Mouse (Mus musculus): Measurements from ENCODE around the gene Pgd.
A peak's percentile ranks its signal among the peaks of the same experiment; 100 is the strongest.
"Not testable (repeated sequence)": the region's sequence is repeated elsewhere in the genome, so short reads cannot be mapped to it uniquely, and the experiment has no call there.

Gene Pgd

GRCm38 (mm10) chr4:149166215-149166946, at the start of gene Pgd:
Gene Pgd, minus strand, starts transcription at chr4:149166771.
- peak; percentile 99 for DNase-seq (ENCODE audit: low spot score)

DNA sequence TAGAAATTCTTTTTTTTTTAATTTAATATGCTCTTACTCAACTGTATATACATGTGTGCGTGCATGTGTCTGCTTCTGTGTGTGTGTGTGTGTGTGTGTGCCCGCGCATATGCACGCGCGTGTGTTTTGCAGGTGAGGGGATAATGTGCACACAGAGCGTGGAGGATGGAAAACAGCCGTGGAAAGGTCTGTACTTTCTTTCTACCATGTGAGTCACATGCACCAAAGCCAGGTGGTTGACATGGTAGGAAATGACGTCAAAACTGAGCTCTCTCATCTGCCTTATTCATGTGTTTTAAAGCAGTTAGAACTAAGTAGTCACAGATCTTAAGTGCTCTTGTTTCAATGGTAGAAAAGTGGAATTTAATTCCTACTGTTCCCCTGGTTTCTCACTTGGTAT, 49.4 kb upstream of the Pgd start:
- DNase-seq (ENCODE audit: low spot score), result no peak

- no peak for DNase-seq (ENCODE audit: low spot score)
These were observed 48.8 kb upstream of the Pgd start for GRCm38 (mm10) chr4:149215397-149215796.

GRCm38 (mm10) chr4:149214468-149214867, 47.9 kb upstream of the Pgd start:
- not testable (repeated sequence) for DNase-seq (ENCODE audit: low spot score)

GRCm38 (mm10) chr4:149213466-149213865, 46.9 kb upstream of the Pgd start:
- no peak for DNase-seq (ENCODE audit: low spot score)

DNA sequence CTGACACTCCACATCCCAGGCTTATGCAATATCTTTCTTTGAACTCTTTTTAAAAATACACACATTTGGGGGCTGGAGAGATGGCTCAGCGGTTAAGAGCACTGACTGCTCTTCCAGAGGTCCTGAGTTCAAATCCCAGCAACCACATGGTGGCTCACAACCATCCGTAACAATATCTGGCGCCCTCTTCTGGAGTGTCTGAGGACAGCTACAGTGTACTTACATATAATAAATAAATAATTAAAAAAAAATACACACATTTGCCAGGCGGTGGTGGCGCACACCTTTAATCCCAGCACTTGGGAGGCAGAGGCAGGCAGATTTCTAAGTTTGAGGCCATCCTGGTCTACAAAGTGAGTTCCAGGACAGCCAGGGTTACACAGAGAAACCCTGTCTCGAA, 44.9 kb upstream of the Pgd start:
- not testable (repeated sequence) for DNase-seq (ENCODE audit: low spot score)

- DNase-seq (ENCODE audit: low spot score), result no peak
These were observed 35.9 kb upstream of the Pgd start for GRCm38 (mm10) chr4:149202467-149202866.

DNA sequence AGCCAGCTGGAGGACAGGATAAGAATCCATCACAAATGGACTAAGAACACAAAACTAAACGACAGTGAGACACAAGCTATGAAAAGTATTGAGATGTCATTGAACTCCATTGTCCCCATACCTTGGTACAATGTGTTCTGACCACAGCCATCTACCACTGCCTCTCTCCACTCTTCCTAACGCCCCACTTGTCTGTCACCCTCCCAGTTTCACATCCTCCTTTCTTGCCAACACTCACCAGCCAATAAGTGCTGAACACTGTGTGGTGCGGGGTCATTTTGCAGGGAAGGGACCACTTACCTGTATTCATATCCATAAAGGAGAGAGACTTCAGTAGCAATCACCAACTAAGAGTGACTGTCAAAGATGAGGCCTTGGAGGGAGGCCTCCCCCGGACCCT, 34.5 kb upstream of the Pgd start:
- no peak for DNase-seq (ENCODE audit: low spot score)

GRCm38 (mm10) chr4:149197180-149197579, 30.6 kb upstream of the Pgd start:
- DNase-seq (ENCODE audit: low spot score), result no peak

DNA sequence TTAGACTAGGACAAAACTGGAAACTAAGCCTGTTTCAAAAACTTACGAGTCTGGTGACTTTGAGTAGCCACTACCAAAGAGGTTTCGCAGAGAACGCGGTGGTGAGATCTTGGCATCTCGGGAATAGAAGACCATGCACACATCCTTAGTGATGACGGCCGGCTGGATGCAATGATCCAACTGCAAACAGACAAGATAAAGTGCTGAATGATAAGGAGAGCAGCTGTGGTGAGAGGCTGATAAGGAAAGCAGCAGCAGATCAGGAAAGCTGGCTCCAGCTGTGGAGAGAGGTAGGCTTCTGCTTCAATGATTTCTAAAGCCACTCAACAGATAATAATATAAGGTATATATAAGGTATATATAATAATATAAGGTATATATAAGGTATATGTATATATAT, 24.5 kb upstream of the Pgd start:
- no peak for DNase-seq (ENCODE audit: low spot score)

GRCm38 (mm10) chr4:149188563-149188962, 22.0 kb upstream of the Pgd start:
- no peak for DNase-seq (ENCODE audit: low spot score)

DNA sequence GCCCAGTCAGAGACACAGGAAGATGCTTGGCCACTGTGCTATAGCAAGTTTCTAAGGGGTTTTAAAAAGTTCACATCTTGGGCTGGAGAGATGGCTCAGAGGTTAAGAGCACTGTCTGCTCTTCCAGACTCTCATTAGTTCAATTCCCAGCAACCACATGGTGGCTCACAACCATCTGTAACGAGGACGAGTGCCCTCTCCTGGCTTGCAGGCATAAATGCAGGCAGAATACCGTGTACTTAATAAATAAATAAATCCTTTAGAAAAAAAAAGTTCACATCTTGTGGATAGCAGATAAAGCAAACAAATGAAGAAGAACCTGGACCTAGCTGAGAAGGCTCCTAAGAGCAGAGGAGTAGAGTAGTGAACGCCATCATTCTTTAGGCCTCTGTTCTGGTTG, 16.2 kb upstream of the Pgd start:
- DNase-seq (ENCODE audit: low spot score), result no peak

GRCm38 (mm10) chr4:149182192-149182591, 15.6 kb upstream of the Pgd start:
- no peak for DNase-seq (ENCODE audit: low spot score)

DNA sequence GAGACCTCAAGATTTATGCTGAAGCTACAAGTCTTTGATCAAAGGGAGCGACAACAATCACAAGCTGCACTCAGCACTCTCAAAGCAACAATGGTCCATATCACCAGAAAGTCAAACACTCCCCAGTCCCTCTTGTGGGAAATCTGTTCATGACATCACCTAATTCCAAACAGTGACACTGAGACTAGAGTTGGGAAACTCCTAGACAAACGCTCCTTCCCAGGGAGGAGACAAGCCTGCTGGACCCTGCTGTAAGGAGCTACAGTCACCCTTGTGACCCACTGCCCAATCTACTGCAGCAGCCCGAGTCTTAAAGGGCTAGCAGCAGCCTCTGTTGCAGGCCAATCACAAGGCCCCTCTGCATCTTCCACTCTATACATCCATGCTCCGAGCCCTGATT, 13.0 kb upstream of the Pgd start:
- DNase-seq (ENCODE audit: low spot score), result no peak

DNA sequence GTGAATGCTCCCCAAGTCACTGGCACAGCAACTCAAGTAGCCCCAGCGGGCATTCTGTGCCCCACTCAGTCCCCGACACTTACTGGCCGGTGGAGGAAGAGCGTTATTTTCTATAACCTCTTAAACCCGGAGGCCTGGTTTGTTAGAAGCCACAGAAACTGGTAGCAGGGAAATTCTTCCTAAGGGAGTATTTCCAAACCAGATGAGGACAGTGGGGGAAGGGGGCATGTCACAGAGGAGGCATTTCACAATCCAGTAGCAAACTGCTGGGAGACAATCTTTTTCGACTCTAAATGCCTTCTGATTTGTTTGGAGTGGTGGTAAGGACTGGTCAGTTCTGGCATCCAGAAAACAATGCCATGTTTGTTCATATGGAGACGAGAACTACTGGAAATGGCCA, 12.6 kb upstream of the Pgd start:
- DNase-seq (ENCODE audit: low spot score), result no peak

- no peak for DNase-seq (ENCODE audit: low spot score)
These were observed 11.8 kb upstream of the Pgd start for GRCm38 (mm10) chr4:149178328-149178727.

DNA sequence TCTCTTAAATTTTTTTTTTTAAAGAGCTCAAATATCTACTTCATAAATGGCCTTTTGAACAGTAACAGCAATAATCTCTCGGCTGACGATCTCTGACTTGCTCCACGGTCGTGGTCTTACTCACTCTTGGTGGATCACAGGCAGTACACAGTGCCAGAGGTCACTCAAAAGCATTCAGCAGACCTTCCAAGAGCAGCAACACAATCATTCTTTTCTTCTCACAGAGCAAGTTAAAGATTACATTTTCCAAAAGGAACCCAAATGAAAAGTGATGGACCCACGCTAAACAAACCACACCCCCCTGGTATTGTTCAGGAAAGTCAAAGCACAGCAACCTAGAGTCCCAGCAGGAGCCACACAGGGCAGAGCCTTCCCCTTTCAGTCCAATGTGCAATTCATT, 10.5 kb upstream of the Pgd start:
- DNase-seq (ENCODE audit: low spot score), result no peak

GRCm38 (mm10) chr4:149176645-149177044, 10.1 kb upstream of the Pgd start:
- no peak for DNase-seq (ENCODE audit: low spot score)

GRCm38 (mm10) chr4:149173661-149174060, 7.1 kb upstream of the Pgd start:
- no peak for DNase-seq (ENCODE audit: low spot score)

DNA sequence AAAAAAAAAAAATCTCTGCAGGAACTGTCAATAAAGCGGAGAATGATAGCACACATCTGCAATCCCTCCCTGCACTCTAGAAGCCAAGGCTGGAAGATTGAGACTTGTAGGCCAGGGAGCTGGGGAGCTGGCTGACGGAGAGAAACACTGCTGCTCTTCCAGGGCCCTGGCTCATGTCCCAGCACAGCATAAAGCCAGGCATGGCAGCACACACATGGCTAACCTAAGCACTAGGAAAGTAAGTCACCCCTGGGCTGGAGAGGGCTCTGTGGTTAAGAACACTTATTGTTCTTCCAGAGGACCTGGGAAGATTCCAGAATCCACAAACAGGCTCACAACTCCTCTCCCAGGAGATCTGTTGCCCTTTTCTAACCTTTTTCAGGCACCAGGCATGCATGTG, 6.1 kb upstream of the Pgd start:
- DNase-seq (ENCODE audit: low spot score), result peak; percentile 39

- DNase-seq (ENCODE audit: low spot score), result no peak
These were observed 5.5 kb upstream of the Pgd start for GRCm38 (mm10) chr4:149172083-149172482.

GRCm38 (mm10) chr4:149171581-149171981, 5.0 kb upstream of the Pgd start:
- no peak for DNase-seq (ENCODE audit: low spot score)

DNA sequence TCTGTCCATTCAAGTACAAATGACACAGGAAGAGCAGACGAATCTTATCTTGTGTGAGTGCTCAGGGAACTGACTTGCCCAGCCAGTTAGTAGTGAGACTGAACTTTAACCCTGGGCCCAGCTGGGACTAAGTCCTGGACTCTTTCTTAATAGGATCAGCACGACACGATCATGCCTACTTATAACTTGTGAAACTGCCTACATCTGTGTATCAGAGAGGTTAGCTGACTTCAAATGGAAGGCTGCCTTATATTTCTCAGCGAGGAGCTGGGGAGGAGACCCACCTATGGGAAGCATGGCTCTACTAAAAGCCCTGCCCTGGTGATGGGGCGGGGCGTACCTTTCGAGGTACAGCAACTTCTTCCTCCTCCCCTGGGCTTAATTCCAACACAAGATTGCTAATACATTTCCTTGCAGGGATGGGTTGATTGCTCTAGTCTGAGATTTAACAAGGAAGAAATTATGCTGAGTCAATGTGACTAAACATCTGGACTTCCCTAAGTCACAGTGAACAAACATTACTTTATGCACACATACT, 3.9 kb upstream of the Pgd start:
- DNase-seq (ENCODE audit: low spot score), result no peak

GRCm38 (mm10) chr4:149169926-149170325, 3.4 kb upstream of the Pgd start:
- DNase-seq (ENCODE audit: low spot score), result not testable (repeated sequence)

Measured in testis, postnatal 14 days (tissue).